Mouse (Mus musculus) bone marrow macrophage, adult 2 months (primary cell): ENCODE measurements at regions not wholly inside any gene's neighbourhood (a gene's known extent, or its start where the extent isn't known, plus 50 kb on each side); places are given as distances from the start of the nearest gene placed in this dataset.

Experiments used
- CTCF ChIP-seq: IDR thresholded peaks from 2 replicates; pipeline ENCODE4 v1.5.1; 2012; ENCODE audit warnings: low read depth, mild to moderate bottlenecking, low read length, moderate library complexity
- POLR2A ChIP-seq: IDR thresholded peaks from 2 replicates; pipeline ENCODE4 v1.6.1; 2012; ENCODE audit warnings: mild to moderate bottlenecking, low read depth, low read length, borderline replicate concordance

DNA sequence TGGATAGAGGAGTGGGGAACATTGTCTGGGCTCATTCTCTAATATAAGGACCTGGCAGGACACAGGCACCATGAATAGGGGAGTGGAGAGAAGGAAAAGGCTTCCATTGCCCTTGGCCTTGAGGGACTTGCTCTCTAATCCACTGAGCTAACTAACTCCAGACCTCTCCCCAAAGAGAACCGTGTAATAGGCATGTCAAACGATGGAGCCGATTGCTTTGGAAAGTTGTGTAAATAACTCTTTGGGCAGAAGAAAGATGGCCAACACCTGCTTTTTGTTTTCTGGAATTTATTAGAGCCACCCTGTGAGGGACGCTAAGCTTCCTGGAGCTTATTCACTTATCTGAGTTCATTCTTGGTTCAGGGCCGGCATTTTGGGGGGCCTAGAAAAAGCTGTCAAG, 180.9 kb upstream of the Fggy start:
- TF ChIP-seq CTCF (no peak), POLR2A (no peak)
